Mouse (Mus musculus): ENCODE measurements at regions not wholly inside any gene's neighbourhood (a gene's known extent, or its start where the extent isn't known, plus 50 kb on each side); places are given as distances from the start of the nearest gene placed in this dataset.

- DNase-seq, result no peak
These were observed 133.3 kb downstream of the Ptger3 start for GRCm38 (mm10) chr3:157699961-157700360.

GRCm38 (mm10) chr3:157698529-157698928 lies 131.8 kb downstream of the Ptger3 start:
- DNase-seq, result no peak

GRCm38 (mm10) chr3:157695128-157696075 lies 128.7 kb downstream of the Ptger3 start:
- no peak for DNase-seq
